Mouse (Mus musculus): Measurements from ENCODE around the gene Il34. TPM values are rescaled to one million over a fixed set of nuclear protein-coding genes. Genes with fewer than 3 reads are reported as not detected.

Il34 gene
- polyA plus RNA-seq, 1 experiment from 2014 or later = 5.2 TPM

DNA sequence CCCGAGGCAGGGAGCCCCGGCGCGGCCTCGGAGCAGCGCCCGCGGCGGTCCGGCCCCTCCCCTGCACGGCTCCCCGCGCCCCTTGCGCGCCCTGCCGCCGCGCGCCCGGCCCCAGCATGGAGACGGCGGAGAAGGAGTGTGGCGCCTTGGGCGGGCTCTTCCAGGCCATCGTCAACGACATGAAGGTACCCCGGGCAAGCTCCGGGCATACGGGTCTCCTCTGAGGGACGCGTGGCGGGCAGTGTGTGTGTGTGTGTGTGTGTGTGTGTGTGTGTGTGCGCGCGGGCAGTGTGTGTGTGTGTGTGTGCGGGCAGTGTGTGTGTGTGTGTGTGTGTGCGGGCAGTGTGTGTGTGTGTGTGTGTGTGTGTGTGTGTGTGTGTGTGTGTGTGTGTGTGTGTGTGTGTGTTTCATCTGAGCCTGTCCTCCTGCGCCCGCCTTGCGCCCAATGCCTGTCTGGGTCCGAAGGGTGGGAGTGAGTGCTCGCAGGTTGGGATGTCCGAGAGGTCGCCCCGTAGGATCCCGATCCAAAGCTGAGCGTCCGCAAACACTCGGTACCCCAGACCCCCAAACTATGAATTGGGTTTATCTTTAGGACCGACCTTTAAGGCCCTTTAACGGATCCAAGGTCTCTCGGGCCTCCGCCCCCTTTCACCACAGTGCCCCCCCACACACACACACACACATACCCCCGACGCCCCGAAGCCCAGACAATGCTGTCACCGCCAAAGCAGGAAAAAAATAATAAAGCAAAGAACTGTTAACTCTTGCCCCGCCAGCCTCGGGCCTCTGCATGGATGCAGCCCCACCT, 83.9 kb downstream of the Il34 start:
- peak; percentile 55 for ATAC-seq (replicated peaks; ENCODE audit: low FRiP score, low read depth)
- H3K9ac ChIP-seq (ENCODE audit: low read depth, low read length) = peak overlapping the region; percentile 86
- peak overlapping the region; percentile 81 for H3K4me2 ChIP-seq (ENCODE audit: low read length)
- peak; percentile 63 for DNase-seq (ENCODE audit: low spot score)
- H3K27ac ChIP-seq = peak overlapping the region; percentile 95
- H3K27me3 ChIP-seq (ENCODE audit: insufficient read depth, low read length) = no peaks in the 10 kb centered on the region
- no peaks in the 10 kb centered on the region for H3K36me3 ChIP-seq (ENCODE audit: insufficient read depth, low read length)
- peak overlapping the region; percentile 69 for H3K4me3 ChIP-seq (replicated peaks; ENCODE audit: low read depth, low read length)
- WGBS = under 1% methylated on average over 40 of the region's 59 CpGs
- peaks cover 68% of the 10 kb centered on the region for H3K4me1 ChIP-seq (replicated peaks; ENCODE audit: insufficient read depth, low read length)
- TF ChIP-seq CTCF (IDR thresholded peaks at IDR 0.05; ENCODE audit: low read depth) = no peak
- H3K9me3 ChIP-seq (replicated peaks; ENCODE audit: low read length) = no peaks in the 10 kb centered on the region

DNA sequence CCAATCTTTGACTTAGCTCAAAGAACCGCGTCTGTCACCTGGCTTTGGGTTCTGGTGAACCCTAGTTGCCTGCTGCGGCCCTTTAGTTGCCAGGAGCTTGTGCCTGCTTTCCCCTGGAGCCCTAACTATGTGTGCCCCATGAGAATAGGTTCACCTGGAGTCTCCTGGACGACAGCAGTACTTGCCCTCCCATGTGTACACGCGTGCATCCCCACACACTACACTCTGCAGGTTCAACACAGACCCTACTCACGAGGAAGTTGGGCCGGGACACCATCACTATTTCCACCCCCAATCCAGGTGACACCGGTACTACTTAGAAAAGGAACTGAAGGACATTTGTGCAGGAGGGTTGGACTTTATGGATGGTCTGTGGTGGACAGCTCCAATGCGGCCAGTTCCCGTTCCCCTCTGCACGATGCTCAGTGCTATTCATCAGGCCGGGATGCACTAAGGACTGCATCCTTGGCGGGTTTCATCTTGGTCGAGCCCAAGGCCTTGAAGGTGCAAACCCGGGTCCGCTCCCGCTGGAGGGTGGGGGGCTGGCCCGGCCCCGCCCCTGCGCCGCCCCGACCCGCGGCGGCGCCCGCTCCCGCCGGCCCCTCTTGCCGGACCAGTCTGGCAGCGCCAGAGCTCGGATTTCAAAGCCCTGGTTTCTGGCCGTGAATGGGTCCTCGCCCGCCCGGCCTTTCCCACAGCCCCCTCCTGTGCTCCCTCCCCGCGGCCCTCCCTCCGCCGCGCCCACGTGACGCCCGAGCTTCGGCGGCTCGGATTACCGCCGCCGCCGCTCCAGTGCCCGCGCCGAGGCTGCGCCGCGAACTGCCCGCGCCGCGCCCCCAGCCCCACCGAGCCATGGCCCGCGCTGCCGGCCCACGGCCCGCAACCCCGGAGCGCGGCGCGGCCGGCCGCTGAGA, 84.8 kb downstream of the Il34 start, which contains the start of gene Mtss1l:
Gene Mtss1l, plus strand, starts transcription at position 792 of the 914 bp plus-strand sequence.
- H3K36me3 ChIP-seq (ENCODE audit: insufficient read depth, low read length) = no peaks in the 10 kb centered on the region
- peak within 1 kb of the TSS; percentile 95 for H3K27ac ChIP-seq
- peaks cover 76% of the 10 kb centered on the region for H3K4me1 ChIP-seq (replicated peaks; ENCODE audit: insufficient read depth, low read length)
- TF ChIP-seq CTCF (IDR thresholded peaks at IDR 0.05; ENCODE audit: low read depth) = no peak
- ATAC-seq (replicated peaks; ENCODE audit: low FRiP score, low read depth) (peak; percentile 81), DNase-seq (ENCODE audit: low spot score) (peak; percentile 95)
- H3K27me3 ChIP-seq (ENCODE audit: insufficient read depth, low read length) = no peaks in the 10 kb centered on the region
- H3K4me2 ChIP-seq (ENCODE audit: low read length) = peak within 1 kb of the TSS; percentile 81
- H3K9me3 ChIP-seq (replicated peaks; ENCODE audit: low read length) = no peaks in the 10 kb centered on the region
- peak within 1 kb of the TSS; percentile 69 for H3K4me3 ChIP-seq (replicated peaks; ENCODE audit: low read depth, low read length)
- H3K9ac ChIP-seq (ENCODE audit: low read depth, low read length) = peak within 1 kb of the TSS; percentile 86
- WGBS = 5% methylated on average over 64 of the region's 75 CpGs

- Histone ChIP-seq H3K4me2 (ENCODE audit: low read length) (peak overlapping the region; percentile 81; the same call in 1 of the 2 replicates), H3K9ac (ENCODE audit: low read depth, low read length) (no peak overlapping the region), H3K27ac (peak overlapping the region; percentile 95), H3K36me3 (ENCODE audit: insufficient read depth, low read length) (no peaks in the 10 kb centered on the region), H3K4me3 (replicated peaks; ENCODE audit: low read depth, low read length) (no peak overlapping the region; the same call in 1 of the 2 replicates), H3K27me3 (ENCODE audit: insufficient read depth, low read length) (no peaks in the 10 kb centered on the region), H3K4me1 (replicated peaks; ENCODE audit: insufficient read depth, low read length) (peaks cover 74% of the 10 kb centered on the region), H3K9me3 (replicated peaks; ENCODE audit: low read length) (no peaks in the 10 kb centered on the region)
- ATAC-seq (replicated peaks; ENCODE audit: low FRiP score, low read depth) (no peak), DNase-seq (ENCODE audit: low spot score) (no peak)
- WGBS = 66% methylated on average over 6 of the region's 6 CpGs
- TF ChIP-seq CTCF (IDR thresholded peaks at IDR 0.05; ENCODE audit: low read depth) = 0 out of 2 replicates have a peak, but pooled peaks have one; percentile 7
Measured at GRCm38 (mm10) chr8:110719898-110720653, 85.6 kb downstream of the Il34 start.

DNA sequence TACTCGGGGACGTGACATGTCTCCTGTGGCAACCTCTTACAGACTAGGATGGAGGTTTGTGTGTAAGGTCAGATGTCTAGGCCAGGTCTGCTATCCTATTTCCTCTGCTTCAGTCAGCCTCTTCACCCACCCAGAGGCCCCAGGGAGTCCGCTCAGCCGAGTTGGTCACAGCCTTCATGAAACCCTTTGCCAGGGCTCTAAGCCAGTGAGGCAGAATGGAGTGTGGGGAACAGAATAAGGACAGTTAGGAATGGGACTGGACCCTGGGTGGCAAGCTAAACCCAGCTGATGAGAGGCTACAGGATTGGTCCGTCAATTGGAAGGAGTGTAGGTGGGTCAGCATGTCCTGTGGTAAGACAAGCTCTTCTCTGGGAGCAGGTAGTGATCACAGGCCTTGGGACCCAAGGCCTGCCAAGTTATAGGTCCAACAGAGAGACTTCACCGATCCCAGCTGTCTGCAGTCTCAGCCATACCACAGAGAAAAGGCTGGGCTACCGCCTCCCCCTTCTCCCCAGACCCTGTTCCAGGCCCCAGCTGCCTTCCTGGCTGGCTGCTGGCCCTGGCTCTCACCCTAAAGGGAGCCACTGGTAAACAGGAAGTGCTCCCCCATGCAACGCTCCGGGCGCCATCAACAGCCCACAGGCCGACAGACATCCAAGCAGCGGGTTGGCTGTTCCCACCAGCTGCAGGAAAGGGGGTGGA, 86.6 kb downstream of the Il34 start:
- Histone ChIP-seq H3K36me3 (ENCODE audit: insufficient read depth, low read length) (0 out of 2 replicates have a peak, but pooled peaks cover under 1% of the 10 kb centered on the region), H3K27ac (peak overlapping the region; percentile 95), H3K27me3 (ENCODE audit: insufficient read depth, low read length) (no peaks in the 10 kb centered on the region), H3K4me1 (replicated peaks; ENCODE audit: insufficient read depth, low read length) (peaks cover 69% of the 10 kb centered on the region), H3K9me3 (replicated peaks; ENCODE audit: low read length) (no peaks in the 10 kb centered on the region), H3K9ac (ENCODE audit: low read depth, low read length) (peak overlapping the region; percentile 14; the same call in 1 of the 2 replicates), H3K4me2 (ENCODE audit: low read length) (no peak overlapping the region), H3K4me3 (replicated peaks; ENCODE audit: low read depth, low read length) (no peak overlapping the region)
- 30% methylated on average over 12 of the region's 12 CpGs for WGBS
- TF ChIP-seq CTCF (IDR thresholded peaks at IDR 0.05; ENCODE audit: low read depth) = no peak
- DNase-seq (ENCODE audit: low spot score) = peak; percentile 79
- ATAC-seq (replicated peaks; ENCODE audit: low FRiP score, low read depth) = no peak

DNA sequence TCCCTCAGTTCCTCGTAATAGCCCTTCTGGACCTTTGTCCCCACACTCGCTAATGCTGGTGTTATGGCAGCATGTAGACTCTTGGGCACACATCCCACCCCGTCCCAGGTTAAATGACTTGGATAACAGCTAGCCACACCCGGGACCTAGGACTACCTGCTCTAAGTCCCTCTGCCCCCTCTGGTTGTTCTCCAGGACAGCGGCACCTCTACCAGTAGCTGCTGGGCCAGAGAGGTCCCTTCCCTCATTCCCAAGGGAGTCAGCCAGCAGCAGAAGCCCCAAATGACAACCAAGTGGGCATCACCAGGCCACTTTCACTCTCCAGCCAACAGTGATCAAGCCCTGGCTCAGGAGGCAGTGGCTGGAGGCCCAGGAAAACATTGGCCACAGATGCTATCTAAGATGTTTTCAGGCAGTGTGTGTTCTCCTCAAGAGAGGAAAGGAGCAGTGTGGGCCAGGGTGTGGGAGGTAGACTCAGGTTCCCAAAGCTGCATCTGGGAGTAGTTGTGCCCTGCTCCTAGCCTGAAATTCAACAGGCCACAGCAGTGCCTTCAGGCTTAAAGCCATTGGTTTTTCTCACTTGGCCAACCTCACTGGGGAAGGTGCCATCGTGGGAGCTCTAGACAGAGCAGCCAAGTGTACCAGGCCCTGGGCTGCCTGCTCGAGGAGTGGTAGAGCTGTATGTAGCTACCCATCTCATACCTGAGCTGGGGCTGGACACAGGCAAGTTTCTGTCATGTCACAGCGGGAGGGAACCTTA, 87.3 kb downstream of the Il34 start:
- DNase-seq (ENCODE audit: low spot score) = no peak
- 64% methylated on average over 8 of the region's 8 CpGs for WGBS
- no peak for TF ChIP-seq CTCF (IDR thresholded peaks at IDR 0.05; ENCODE audit: low read depth)
- ATAC-seq (replicated peaks; ENCODE audit: low FRiP score, low read depth) = no peak
- no peaks in the 10 kb centered on the region for H3K9me3 ChIP-seq (replicated peaks; ENCODE audit: low read length)
- peaks cover 62% of the 10 kb centered on the region for H3K4me1 ChIP-seq (replicated peaks; ENCODE audit: insufficient read depth, low read length)
- H3K4me2 ChIP-seq (ENCODE audit: low read length) = no peak overlapping the region
- peak overlapping the region; percentile 95 for H3K27ac ChIP-seq
- H3K27me3 ChIP-seq (ENCODE audit: insufficient read depth, low read length) = no peaks in the 10 kb centered on the region
- no peak overlapping the region for H3K4me3 ChIP-seq (replicated peaks; ENCODE audit: low read depth, low read length)
- peaks cover 7% of the 10 kb centered on the region; the same call in 1 of the 2 replicates for H3K36me3 ChIP-seq (ENCODE audit: insufficient read depth, low read length)
- peak overlapping the region; percentile 14; the same call in 1 of the 2 replicates for H3K9ac ChIP-seq (ENCODE audit: low read depth, low read length)
